ENCODE assay signal across 12 mouse cellular contexts in the genomic region with DNA sequence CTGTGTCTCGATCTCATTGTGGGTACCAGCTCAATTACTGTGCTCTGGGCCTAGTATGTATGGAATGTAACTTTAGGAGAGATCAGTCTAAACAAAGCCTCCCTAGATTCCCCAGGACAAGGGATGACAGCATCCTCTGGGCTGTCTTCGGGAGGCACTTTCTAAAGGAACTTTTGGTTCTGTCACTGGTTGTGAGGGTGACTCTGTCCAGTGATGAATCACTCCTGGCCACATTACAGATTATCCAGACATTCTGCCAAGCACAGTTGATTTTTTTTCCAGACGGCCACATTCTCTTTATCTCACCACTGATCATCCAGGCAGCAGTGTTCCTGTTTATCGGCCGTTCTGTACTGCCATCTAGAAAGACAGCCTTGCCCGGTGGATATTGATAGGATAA.
A peak's percentile ranks its signal among the peaks of the same experiment; 100 is the strongest.
DNase-seq lines count a peak whose midpoint lies in the region; ATAC-seq lines count a peak whose summit lies in the region.
"Had no signal": no experiment of that assay in that cellular context is flagged by ENCODE, and none has a peak within 500 bp of the region (broad histone marks: within the 10 kb centered on the region; RNA-seq: fewer than 3 reads in every experiment).

No protein-coding gene starts in this region.

- peaks cover 16% of the 10 kb centered on the region for H3K4me1 ChIP-seq in intestine, embryonic 15.5 days (replicated peaks)

- no peak; the same call in 1 of the 2 replicates for ATAC-seq in intestine, embryonic 15.5 days

- DNase-seq in heart, adult 8-10 months (ENCODE audit: low spot score): peak; percentile 34
- no peak for DNase-seq in heart, postnatal 4 days
- peak; percentile 10 for DNase-seq in 3134 (ENCODE audit: extremely low read depth, insufficient read length, low spot score)
- DNase-seq in Muller cell, postnatal 12 days (ENCODE audit: inconsistent ontology term): peak; percentile 89
- DNase-seq in testis, postnatal 14 days (ENCODE audit: low spot score): no peak
- no peak for DNase-seq in cerebellum, postnatal 25 days
- DNase-seq: kidney, adult 18-20 months; right cerebral cortex, postnatal 25 days had no signal

- H3K27me3 ChIP-seq in intestine, embryonic 15.5 days (replicated peaks): no peaks in the 10 kb centered on the region
- H3K27me3 ChIP-seq: embryonic facial prominence, embryonic 12.5 days had no signal

- no peaks in the 10 kb centered on the region for H3K36me3 ChIP-seq in intestine, embryonic 15.5 days
- H3K36me3 ChIP-seq: embryonic facial prominence, embryonic 12.5 days; G1E had no signal

- H3K27ac ChIP-seq in intestine, embryonic 15.5 days: peak overlapping the region; percentile 4; the same call in 1 of the 2 replicates
- H3K27ac ChIP-seq: embryonic facial prominence, embryonic 12.5 days; liver, embryonic 14.5 days had no signal

- 6% methylated on average over 6 of the region's 6 CpGs for WGBS in intestine, embryonic 15.5 days

- no peaks in the 10 kb centered on the region for H3K9me3 ChIP-seq in intestine, embryonic 15.5 days
- H3K9me3 ChIP-seq: embryonic facial prominence, embryonic 12.5 days had no signal

- H3K9ac ChIP-seq in intestine, embryonic 15.5 days: no peak overlapping the region
- H3K9ac ChIP-seq: embryonic facial prominence, embryonic 12.5 days; liver, embryonic 14.5 days had no signal

- H3K4me3 ChIP-seq in intestine, embryonic 15.5 days (replicated peaks): no peak overlapping the region
- H3K4me3 ChIP-seq: embryonic facial prominence, embryonic 12.5 days had no signal

- peak overlapping the region; percentile 34; the same call in 1 of the 2 replicates for H3K4me2 ChIP-seq in intestine, embryonic 15.5 days (replicated peaks)
- H3K4me2 ChIP-seq: embryonic facial prominence, embryonic 12.5 days had no signal

Comparison
In these comparisons a context has a peak if more than half of its experiments do, and no peak if none do; other contexts are left out.
1. DNase-seq: peak in heart, adult 8-10 months (single experiment), 3134 (single experiment) and Muller cell, postnatal 12 days (single experiment); none in heart, postnatal 4 days (single experiment), testis, postnatal 14 days (single experiment) and cerebellum, postnatal 25 days (0 of 2).